Mouse (Mus musculus): Measurements from ENCODE around the gene Ucma.
A peak's percentile ranks its signal among the peaks of the same experiment; 100 is the strongest.
"Not testable (repeated sequence)": the region's sequence is repeated elsewhere in the genome, so short reads cannot be mapped to it uniquely, and the experiment has no call there.

Gene Ucma

GRCm38 (mm10) chr2:4975807-4976206 is at the start of gene Ucma:
Ucma (plus strand) TSS chr2:4976122.
- no peak for DNase-seq

GRCm38 (mm10) chr2:4927391-4927790 is 48.5 kb upstream of the Ucma start:
- DNase-seq = peak; percentile 77

DNA sequence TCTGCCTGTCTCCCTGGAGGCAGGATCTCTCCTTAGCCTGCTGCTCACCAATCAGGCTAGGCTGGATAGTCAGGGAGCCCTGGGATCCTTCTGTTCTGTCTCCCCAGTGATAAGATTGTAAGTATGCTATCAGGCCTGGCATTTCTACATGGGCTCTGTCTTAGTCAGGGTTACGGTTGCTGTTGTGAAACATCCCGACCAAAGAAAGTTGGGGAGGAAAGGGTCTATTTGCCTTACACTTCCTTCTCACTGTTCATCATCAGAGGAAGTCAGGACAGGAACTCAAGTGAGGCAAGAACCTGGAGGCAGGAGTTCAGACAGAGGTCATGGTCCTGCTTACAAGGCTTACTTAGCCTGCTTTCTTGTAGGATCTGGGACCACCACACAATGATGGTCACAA is 46.7 kb upstream of the Ucma start:
- no peak for DNase-seq

DNA sequence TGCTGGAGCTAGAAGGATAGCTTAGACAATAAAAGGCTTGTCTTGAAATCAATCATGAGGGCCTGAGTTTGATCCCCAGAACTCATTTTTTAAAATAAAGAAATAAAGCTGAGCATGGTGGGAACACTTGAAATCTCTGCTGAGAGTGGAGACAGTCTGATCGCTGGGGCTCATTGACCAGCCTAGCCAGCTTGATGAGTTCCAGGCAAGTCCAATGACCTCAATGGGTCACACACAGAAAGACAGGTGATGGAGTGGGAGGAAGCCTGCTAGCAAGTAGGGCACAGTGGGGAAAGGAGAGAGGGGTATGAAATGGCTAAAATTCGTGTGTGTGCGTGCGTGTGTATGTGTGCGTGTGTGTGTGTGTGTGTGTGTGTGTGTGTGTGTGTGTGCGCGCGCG is 41.4 kb upstream of the Ucma start:
- peak; percentile 14 for DNase-seq

DNA sequence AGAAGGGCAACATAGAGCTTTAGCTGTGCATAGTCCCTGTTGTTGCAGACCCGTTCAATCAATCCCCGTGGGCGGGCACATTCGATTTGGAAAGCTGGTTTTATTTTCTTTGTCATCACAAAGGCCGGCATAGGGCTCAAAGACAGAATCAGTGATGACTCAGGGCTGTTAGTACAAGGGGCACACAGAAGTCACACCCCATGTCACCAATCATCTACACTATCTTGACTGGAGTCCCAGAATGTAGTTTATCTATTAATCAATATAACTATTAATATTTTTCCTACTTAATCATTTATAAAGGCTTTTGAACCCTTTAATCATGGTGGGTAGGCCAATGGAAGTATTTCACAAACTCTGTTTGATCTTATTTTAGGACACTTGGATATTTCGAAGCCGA is 38.0 kb upstream of the Ucma start:
- no peak for DNase-seq

DNA sequence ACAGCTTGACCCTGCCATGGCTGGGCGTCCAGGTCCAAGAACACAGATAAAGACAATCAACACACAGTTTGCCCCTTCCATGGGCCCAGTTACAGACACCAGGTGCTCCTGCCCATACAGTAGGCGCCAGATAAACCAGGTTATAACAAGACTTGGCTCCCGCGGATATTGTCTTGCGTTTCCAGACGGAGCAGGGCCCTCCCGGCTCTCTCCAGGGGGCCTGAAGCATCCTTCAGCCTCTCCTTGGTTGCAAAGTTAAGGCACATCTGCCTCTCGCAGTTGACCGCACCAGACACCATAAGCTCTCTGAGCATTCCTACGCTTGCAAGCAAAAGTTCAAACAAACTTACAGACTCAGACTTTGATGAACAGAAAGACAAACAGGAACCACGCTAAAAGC is 35.1 kb upstream of the Ucma start:
- DNase-seq = peak; percentile 66

GRCm38 (mm10) chr2:4949691-4950090 is 26.2 kb upstream of the Ucma start:
- not testable (repeated sequence) for DNase-seq

DNA sequence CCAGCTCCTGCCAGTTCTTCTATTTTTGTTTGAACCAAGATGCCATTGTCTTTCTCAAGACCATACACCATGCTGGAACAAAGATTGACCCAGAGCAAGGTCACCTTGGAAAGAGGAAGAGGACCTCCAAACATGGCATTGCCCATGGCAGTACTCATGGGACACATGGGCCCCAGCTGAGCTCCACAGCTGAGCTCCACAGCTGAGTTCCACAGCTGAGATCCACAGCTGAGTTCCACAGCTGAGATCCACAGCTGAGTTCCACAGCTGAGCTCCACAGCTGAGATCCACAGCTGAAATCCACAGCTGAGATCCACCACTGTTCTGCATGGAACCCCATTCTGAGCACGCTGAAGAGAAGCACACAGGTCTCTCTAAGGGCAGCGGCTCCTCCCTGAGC is 24.9 kb upstream of the Ucma start:
- peak; percentile 40 for DNase-seq

DNA sequence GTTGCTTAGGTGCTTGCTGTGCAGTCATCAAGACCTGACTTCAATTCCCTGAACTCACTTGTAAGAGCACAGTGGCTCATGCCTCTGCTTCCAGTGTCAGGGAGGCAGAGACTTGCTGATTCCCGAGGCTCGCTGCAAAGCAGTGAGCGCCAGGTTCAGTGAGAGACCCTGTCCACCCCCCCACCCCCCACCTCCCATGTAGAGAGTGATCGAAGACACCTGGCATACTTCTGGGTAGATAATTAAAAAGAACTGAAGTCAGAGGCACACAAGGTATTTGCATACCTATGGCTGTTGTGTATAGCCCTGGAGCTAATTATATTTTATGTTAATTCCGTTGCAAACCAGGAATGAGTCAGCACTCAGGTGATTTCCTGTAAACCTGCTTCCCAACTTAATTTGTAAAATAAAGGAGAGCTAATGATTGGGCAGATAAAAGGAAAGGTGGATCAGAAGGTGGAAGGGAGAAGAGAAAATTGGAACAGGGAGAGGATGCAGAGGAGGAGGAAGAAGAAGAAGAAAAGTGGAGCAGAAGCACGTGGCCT is 21.6 kb upstream of the Ucma start:
- peak; percentile 34 for DNase-seq

DNA sequence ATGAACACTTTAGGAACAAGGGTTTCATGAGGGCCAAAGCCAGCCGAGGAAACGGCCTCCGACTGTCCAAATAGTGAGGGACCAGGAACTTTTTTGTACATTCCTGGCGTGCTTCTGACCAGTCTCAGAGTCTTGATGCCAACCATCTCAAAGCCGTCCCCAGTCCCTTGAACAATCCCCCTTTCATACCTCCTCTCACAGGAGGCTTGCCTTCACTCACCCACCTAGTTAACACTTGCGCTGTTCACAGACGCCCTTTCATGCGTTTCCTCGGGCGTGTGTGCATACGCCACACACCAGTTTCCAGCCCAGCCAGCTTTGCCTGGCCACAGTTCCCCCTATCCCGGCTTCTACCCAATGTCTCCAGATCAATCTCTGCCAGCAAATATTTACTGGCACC is 17.9 kb upstream of the Ucma start:
- peak; percentile 57 for DNase-seq

DNA sequence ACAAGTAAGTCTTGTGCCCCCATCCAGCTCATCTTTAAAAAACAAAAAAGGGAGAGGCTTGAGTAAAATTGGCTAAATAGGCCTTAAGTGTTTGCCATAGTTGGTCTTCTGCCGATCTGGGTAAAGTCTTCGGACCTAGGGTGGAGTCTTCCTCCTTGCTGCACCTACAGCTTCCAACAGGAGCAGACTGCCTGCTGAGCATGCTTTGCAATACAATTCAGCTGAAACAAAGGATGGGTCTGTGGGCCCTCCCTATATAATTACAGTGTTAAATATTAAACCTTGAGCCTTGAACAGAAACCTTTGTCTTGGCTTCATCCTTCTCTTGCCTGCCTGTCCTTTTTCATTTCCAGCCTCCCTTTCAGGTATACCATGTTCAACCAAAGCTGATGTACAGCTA is 8.1 kb upstream of the Ucma start:
- DNase-seq = no peak

DNA sequence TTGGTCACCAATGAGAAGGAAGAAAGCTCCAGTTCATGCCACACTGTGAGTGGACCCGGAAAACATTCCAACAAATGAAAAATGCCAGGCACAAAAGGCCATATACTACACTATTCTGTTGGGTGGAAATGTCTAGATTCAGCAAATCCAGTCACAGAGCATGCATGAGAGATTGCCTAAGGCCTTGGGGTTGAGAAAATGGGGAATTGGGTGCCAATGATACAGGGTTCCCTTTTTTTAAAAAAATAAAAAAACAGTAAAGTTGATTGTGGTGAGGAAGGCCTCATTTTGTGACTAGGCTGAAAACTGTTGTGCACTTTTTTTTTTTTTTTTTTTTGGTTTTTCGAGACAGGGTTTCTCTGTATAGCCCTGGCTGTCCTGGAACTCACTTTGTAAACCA is 6.8 kb upstream of the Ucma start:
- no peak for DNase-seq

- no peak for DNase-seq
These were observed 2.2 kb downstream of the Ucma start for GRCm38 (mm10) chr2:4978091-4978490.

DNA sequence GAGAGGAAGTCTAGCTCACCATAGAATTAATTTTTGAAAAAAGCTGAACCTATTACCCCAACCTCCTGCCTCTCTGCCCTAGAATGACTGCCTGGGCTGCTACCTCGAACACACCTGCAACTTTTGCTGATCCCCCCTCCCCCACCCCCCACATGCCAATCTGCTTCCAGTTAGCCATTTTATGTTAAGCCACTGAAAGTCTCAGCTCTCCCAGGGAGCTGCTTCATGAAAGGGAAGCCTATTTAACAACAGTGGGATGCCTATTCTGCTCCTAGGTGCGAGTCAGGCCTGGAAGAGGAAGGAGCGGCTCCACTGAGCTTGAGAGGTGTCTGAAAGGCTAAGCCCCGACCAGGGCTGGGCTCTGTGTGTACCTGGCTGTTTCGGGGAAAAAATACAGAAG is 8.1 kb downstream of the Ucma start:
- no peak for DNase-seq

DNA sequence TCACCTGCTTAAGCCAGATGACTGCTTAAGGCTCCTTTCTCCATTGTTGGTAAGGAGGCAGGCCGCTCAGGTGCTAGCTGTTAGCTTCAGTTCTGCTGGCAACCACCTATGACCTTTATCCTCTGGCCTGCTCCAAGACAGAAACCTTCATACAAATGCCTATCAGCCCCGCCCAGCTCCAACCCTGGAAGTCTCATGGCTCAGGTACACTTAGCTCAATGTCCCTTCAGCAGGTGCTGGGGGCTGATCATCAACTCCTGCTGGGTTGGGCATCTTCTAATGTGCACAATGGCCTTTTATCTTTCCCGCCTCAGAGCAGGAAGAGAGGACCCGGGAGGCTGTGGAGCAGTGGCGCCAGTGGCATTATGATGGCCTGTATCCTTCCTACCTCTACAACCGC is 9.1 kb downstream of the Ucma start:
- no peak for DNase-seq

GRCm38 (mm10) chr2:4986798-4987197 is 10.9 kb downstream of the Ucma start:
- no peak for DNase-seq

GRCm38 (mm10) chr2:4987388-4988180 is 11.7 kb downstream of the Ucma start:
- DNase-seq = no peak

GRCm38 (mm10) chr2:4988826-4989424 is 13.0 kb downstream of the Ucma start:
- no peak for DNase-seq

DNA sequence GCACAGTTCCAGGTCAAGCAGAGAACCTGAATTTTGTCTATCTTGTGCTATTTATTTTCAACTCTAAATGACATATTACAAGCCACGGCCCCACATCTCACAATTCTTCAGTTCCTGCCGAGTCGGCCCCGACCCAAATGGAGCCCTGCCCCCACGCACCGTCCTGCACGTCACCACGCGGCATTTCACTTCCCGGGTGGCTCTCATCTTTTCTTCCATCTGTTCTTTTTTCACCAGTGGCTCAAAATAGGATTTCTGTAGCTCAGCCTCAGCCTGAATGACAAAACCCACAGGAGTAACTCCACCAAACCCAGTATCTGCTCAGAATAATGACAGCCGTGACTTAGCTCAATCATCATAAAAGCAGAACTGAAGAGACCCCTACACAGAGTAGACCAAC is 17.7 kb downstream of the Ucma start:
- DNase-seq = no peak

DNA sequence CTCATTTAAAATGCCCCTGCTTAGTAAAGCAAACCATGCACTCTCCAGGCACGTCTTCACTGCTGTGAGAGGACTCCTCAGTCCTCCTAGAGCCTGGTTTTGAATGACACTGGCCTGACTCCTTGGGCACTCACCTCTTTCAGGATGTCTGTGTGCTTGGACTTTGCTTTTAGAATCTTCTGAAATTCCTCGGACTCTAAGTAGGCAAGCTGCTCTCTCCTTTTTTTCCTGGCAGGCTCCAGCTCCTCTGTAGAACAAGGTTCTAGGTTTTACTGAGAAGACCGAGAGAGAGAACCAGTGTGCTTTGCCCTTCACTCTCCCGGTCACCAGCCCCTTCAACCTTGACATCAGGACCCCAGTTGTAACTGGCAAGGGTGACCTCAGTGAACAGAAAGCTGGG is 18.5 kb downstream of the Ucma start:
- DNase-seq = no peak

DNA sequence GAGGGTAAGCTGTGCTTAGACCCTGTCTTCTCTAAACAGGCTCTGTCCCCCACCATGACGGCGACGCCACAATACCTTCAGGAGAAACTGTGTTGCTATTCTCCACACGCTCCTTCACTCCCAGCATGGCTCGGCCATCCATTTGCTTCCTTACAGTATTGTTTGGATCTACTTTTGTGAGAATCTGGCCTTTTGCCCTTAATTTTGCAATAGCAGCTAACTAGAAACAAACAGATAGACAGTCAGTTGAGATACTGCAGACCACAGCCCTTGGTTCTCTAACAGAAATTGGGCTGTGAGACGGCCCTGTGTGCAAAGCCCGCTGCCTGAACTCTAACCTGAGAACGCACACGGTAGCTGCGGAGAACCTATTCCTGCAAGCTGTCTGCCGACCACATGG is 19.7 kb downstream of the Ucma start:
- no peak for DNase-seq

- DNase-seq = no peak
These were observed 20.5 kb downstream of the Ucma start for GRCm38 (mm10) chr2:4996421-4996824.

DNA sequence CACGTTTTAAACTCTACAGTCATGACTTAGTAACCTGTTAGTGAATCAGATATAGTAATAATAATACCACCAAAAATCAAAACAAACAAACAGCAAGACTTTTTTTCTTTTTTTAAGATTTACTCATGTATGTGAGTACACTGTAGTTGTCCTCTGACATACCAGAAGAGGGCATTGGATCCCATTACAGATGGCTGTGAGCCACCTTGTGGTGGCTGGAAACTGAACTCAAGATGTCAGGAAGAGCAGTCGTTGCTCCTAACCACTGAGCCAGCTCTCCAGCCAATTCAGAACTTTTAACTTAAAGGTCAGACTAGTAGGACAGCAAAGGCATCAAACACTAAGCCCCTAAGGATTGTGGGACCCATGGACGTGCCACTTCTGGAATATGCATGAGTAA is 23.0 kb downstream of the Ucma start:
- DNase-seq = no peak

GRCm38 (mm10) chr2:5001266-5001665 is 25.3 kb downstream of the Ucma start:
- no peak for DNase-seq

DNA sequence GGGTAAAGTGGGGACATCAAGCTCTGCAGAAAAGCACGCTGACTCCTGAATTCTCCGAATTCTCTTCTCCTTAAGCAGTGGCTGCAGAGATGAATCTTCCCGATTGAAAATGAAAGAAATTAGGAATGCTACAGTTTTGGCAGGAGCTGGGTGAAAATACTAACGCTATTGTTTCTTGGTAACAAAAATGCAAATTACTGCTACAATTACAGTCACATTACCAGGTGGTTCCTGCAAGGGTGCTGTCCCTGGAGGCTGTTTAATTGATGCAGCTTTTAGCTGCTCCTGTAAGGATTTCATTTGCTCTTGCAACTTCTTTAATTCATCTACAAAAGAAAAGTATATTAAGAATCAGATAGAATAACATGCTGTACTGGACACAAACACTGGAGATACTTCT is 31.2 kb downstream of the Ucma start:
- no peak for DNase-seq

Data from heart, adult 11 months (tissue).